Mouse (Mus musculus): ENCODE results near the gene Taar8c. TPM values are rescaled to one million over a fixed set of nuclear protein-coding genes. Genes with fewer than 3 reads are reported as not detected.

The Taar8c gene
- not detected for total RNA-seq (2023)

DNA sequence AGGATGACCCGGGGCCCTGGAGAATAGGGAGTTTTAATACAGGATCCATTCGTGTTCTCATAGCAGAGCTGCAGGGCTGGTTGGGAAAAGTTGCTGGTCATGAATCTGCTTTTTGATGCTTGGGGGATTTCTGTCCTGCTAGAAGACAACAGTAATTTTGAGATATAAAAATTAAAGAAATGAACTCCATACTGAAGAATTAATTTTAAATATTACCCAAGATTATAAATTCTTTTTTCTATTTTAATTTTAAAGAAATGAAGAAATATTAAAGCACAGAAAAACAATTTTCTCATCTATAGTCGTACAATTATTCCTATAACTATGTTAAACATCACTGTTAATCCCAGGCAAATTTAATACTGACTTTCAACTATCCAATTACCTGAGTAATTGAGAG is at the start of gene Taar8c:
Gene Taar8c, minus strand, starts transcription at position 101 of the 400 bp plus-strand sequence.

GRCm38 (mm10) chr10:24149135-24149781 is 47.5 kb upstream of the Taar8c start, which contains the start of gene Stx7:
Stx7 (plus strand) TSS chr10:24149302.

GRCm38 (mm10) chr10:24109434-24109833 is 7.7 kb upstream of the Taar8c start, which contains the start of gene Taar9:
Taar9 (minus strand) TSS chr10:24109534.

GRCm38 (mm10) chr10:24092194-24092593 is 9.5 kb downstream of the Taar8c start, which contains the start of gene Taar8b:
Taar8b (minus strand) TSS chr10:24092294.

DNA sequence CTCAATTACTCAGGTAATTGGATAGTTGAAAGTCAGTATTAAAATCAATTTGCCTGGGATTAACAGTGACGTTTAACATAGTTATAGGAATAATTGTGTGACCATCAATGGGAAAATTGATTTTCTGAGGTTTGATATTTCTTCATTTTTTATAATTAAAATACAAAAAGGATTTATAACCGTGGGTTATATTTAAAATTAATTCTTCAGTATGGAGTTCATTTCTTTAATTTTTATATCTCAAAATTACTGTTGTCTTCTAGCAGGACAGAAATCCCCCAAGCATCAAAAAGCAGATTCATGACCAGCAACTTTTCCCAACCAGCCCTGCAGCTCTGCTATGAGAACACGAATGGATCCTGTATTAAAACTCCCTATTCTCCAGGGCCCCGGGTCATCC is 25.5 kb downstream of the Taar8c start, which contains the start of gene Taar8a:
Gene Taar8a, plus strand, starts transcription at position 301 of the 400 bp plus-strand sequence.

Other genes with a start within 250 kb of the Taar8c start
- gene Vnn1, start 207.2 kb downstream of the Taar8c start, total RNA-seq (2023): not detected
- gene Taar1, start 181.6 kb downstream of the Taar8c start, total RNA-seq (2023): not detected
- not detected for gene Taar2, start 163.3 kb downstream of the Taar8c start, total RNA-seq (2023)
- not detected for gene Taar3, start 152.4 kb downstream of the Taar8c start, total RNA-seq (2023)
- gene Taar4, start 141.4 kb downstream of the Taar8c start, total RNA-seq (2023): not detected
- not detected for gene Taar5, start 131.2 kb downstream of the Taar8c start, total RNA-seq (2023)
- not detected for gene Taar6, start 116.3 kb downstream of the Taar8c start, total RNA-seq (2023)
- gene Taar7a, start 108.4 kb downstream of the Taar8c start, total RNA-seq (2023): not detected
- not detected for gene Taar7b, start 102.0 kb downstream of the Taar8c start, total RNA-seq (2023)
- gene Taar7d, start 74.7 kb downstream of the Taar8c start, total RNA-seq (2023): not detected
- not detected for gene Taar7e, start 64.3 kb downstream of the Taar8c start, total RNA-seq (2023)
- gene Taar7f, start 52.4 kb downstream of the Taar8c start, total RNA-seq (2023): not detected
- gene Taar8a, start 25.4 kb downstream of the Taar8c start, total RNA-seq (2023): not detected
- gene Taar8b, start 9.6 kb downstream of the Taar8c start, total RNA-seq (2023): not detected
- not detected for gene Taar9, start 7.6 kb upstream of the Taar8c start, total RNA-seq (2023)
- gene Stx7, start 47.4 kb upstream of the Taar8c start, total RNA-seq (2023): 29.5 TPM
- gene Moxd1, start 121.6 kb upstream of the Taar8c start, total RNA-seq (2023): not detected